In genomic region chr19:10905728-10906000, GRCm38 (mm10) we compare ENCODE assay signal across 9 mouse cellular contexts. TPM values are rescaled to one million over a fixed set of nuclear protein-coding genes. Genes with fewer than 3 reads are reported as not detected.
DNase-seq lines count a peak whose midpoint lies in the region; ATAC-seq lines count a peak whose summit lies in the region.
"Had no signal": no experiment of that assay in that cellular context is flagged by ENCODE, and none has a peak within 500 bp of the region (broad histone marks: within the 10 kb centered on the region; RNA-seq: fewer than 3 reads in every experiment).

No protein-coding gene starts in this region.

- peaks cover 75% of the 10 kb centered on the region for H3K36me3 ChIP-seq in hindbrain, embryonic 12.5 days
- peaks cover 73% of the 10 kb centered on the region for H3K36me3 ChIP-seq in hindbrain, embryonic 14.5 days (replicated peaks; ENCODE audit: control insufficient read depth, insufficient read depth)
- H3K36me3 ChIP-seq in neural tube, embryonic 13.5 days: peaks cover 79% of the 10 kb centered on the region
- peaks cover 73% of the 10 kb centered on the region for H3K36me3 ChIP-seq in neural tube, embryonic 15.5 days
- peaks cover 76% of the 10 kb centered on the region for H3K36me3 ChIP-seq in limb, embryonic 13.5 days
- H3K36me3 ChIP-seq in stomach, embryonic 15.5 days: peaks cover 32% of the 10 kb centered on the region

- H3K27me3 ChIP-seq in hindbrain, embryonic 12.5 days: no peaks in the 10 kb centered on the region
- H3K27me3 ChIP-seq in hindbrain, embryonic 14.5 days (ENCODE audit: control insufficient read depth, insufficient read depth, low read length): no peaks in the 10 kb centered on the region
- H3K27me3 ChIP-seq in neural tube, embryonic 13.5 days: no peaks in the 10 kb centered on the region
- no peaks in the 10 kb centered on the region for H3K27me3 ChIP-seq in neural tube, embryonic 15.5 days (replicated peaks)
- H3K27me3 ChIP-seq in limb, embryonic 13.5 days: no peaks in the 10 kb centered on the region
- no peaks in the 10 kb centered on the region for H3K27me3 ChIP-seq in stomach, embryonic 15.5 days (replicated peaks)

- H3K4me3 ChIP-seq in hindbrain, embryonic 12.5 days: no peak overlapping the region
- no peak overlapping the region for H3K4me3 ChIP-seq in hindbrain, embryonic 14.5 days (replicated peaks; ENCODE audit: low read length)
- no peak overlapping the region for H3K4me3 ChIP-seq in neural tube, embryonic 13.5 days
- H3K4me3 ChIP-seq in neural tube, embryonic 15.5 days (replicated peaks): no peak overlapping the region
- no peak overlapping the region for H3K4me3 ChIP-seq in limb, embryonic 13.5 days
- H3K4me3 ChIP-seq in stomach, embryonic 15.5 days (replicated peaks): no peak overlapping the region

- no peak for DNase-seq in hindbrain, embryonic 14.5 days (ENCODE audit: low spot score)
- no peak for DNase-seq in gastrocnemius, postnatal 36 days
- DNase-seq in ovary, postnatal 10 days (ENCODE audit: low spot score): no peak

- H3K4me2 ChIP-seq in hindbrain, embryonic 12.5 days (replicated peaks): no peak overlapping the region
- H3K4me2 ChIP-seq in hindbrain, embryonic 14.5 days (replicated peaks): no peak overlapping the region
- H3K4me2 ChIP-seq in neural tube, embryonic 13.5 days: no peak overlapping the region
- no peak overlapping the region for H3K4me2 ChIP-seq in neural tube, embryonic 15.5 days
- H3K4me2 ChIP-seq in limb, embryonic 13.5 days (replicated peaks): 0 out of 2 replicates have a peak overlapping the region, but pooled peaks have one; percentile 1
- H3K4me2 ChIP-seq in stomach, embryonic 15.5 days: peak overlapping the region; percentile 32; the same call in 1 of the 2 replicates

- no peak for ATAC-seq in hindbrain, embryonic 12.5 days (ENCODE audit: low FRiP score)
- ATAC-seq in hindbrain, embryonic 14.5 days (ENCODE audit: low FRiP score): no peak
- ATAC-seq in neural tube, embryonic 13.5 days (ENCODE audit: low read depth): no peak
- no peak for ATAC-seq in neural tube, embryonic 15.5 days (ENCODE audit: low FRiP score)
- no peak for ATAC-seq in limb, embryonic 13.5 days (ENCODE audit: low FRiP score, low read depth)
- ATAC-seq in stomach, embryonic 15.5 days (ENCODE audit: insufficient read depth, low FRiP score, low read depth): no peak

- H3K9me3 ChIP-seq in hindbrain, embryonic 12.5 days (replicated peaks): no peaks in the 10 kb centered on the region
- no peaks in the 10 kb centered on the region for H3K9me3 ChIP-seq in hindbrain, embryonic 14.5 days (ENCODE audit: control insufficient read depth, low read length)
- no peaks in the 10 kb centered on the region for H3K9me3 ChIP-seq in neural tube, embryonic 13.5 days
- no peaks in the 10 kb centered on the region for H3K9me3 ChIP-seq in neural tube, embryonic 15.5 days (replicated peaks)
- H3K9me3 ChIP-seq in limb, embryonic 13.5 days: no peaks in the 10 kb centered on the region
- H3K9me3 ChIP-seq in stomach, embryonic 15.5 days: no peaks in the 10 kb centered on the region

- 0 out of 2 replicates have a peak overlapping the region, but pooled peaks have one; percentile 2 for H3K27ac ChIP-seq in hindbrain, embryonic 12.5 days
- H3K27ac ChIP-seq in hindbrain, embryonic 14.5 days: no peak overlapping the region
- H3K27ac ChIP-seq in neural tube, embryonic 13.5 days (replicated peaks): peak overlapping the region; percentile 52
- no peak overlapping the region; the same call in 1 of the 2 replicates for H3K27ac ChIP-seq in neural tube, embryonic 15.5 days (replicated peaks)
- peak overlapping the region; percentile 70; the same call in 1 of the 2 replicates for H3K27ac ChIP-seq in limb, embryonic 13.5 days
- H3K27ac ChIP-seq in stomach, embryonic 15.5 days: peak overlapping the region; percentile 91

- H3K4me1 ChIP-seq in hindbrain, embryonic 12.5 days: no peaks in the 10 kb centered on the region
- no peaks in the 10 kb centered on the region for H3K4me1 ChIP-seq in hindbrain, embryonic 14.5 days (replicated peaks; ENCODE audit: control insufficient read depth, insufficient read depth, low read length)
- H3K4me1 ChIP-seq in neural tube, embryonic 13.5 days (replicated peaks): no peaks in the 10 kb centered on the region
- H3K4me1 ChIP-seq in neural tube, embryonic 15.5 days: no peaks in the 10 kb centered on the region
- peaks cover 26% of the 10 kb centered on the region for H3K4me1 ChIP-seq in limb, embryonic 13.5 days
- H3K4me1 ChIP-seq in stomach, embryonic 15.5 days: peaks cover 19% of the 10 kb centered on the region; the same call in 1 of the 2 replicates

- no peak overlapping the region for H3K9ac ChIP-seq in hindbrain, embryonic 12.5 days
- H3K9ac ChIP-seq in hindbrain, embryonic 14.5 days: no peak overlapping the region
- 0 out of 2 replicates have a peak overlapping the region, but pooled peaks have one; percentile 17 for H3K9ac ChIP-seq in neural tube, embryonic 13.5 days
- H3K9ac ChIP-seq in neural tube, embryonic 15.5 days (replicated peaks): no peak overlapping the region
- no peak overlapping the region for H3K9ac ChIP-seq in limb, embryonic 13.5 days
- H3K9ac ChIP-seq in stomach, embryonic 15.5 days: no peak overlapping the region

- intact Hi-C loops in gastrocnemius, postnatal 36 days (cut with DNase I): no loop called here

- WGBS in hindbrain, embryonic 12.5 days: 90% methylated on average over 5 of the region's 5 CpGs
- 89% methylated on average over 5 of the region's 5 CpGs for WGBS in hindbrain, embryonic 14.5 days
- WGBS in neural tube, embryonic 13.5 days: 88% methylated on average over 5 of the region's 5 CpGs
- 82% methylated on average over 5 of the region's 5 CpGs for WGBS in neural tube, embryonic 15.5 days
- 72% methylated on average over 5 of the region's 5 CpGs for WGBS in limb, embryonic 13.5 days
- 48% methylated on average over 5 of the region's 5 CpGs for WGBS in stomach, embryonic 15.5 days

RNA-seq across cellular contexts. Expression of gene Prpf19, which starts 10.6 kb away (rescaled TPM):
- polyA plus RNA-seq in hindbrain, embryonic 12.5 days (2016; fragmentation: Nextera tagmentation; extraction: Ambion mirVana): 37.3 and 37.7 TPM in 2 replicates
- polyA plus RNA-seq in hindbrain, embryonic 14.5 days (2014; fragmentation: Nextera tagmentation; extraction: Ambion mirVana): 33.4 and 41.5 TPM in 2 replicates
- 37.3 and 41.7 TPM in 2 replicates for polyA plus RNA-seq in neural tube, embryonic 13.5 days (2015; fragmentation: Nextera tagmentation; extraction: Ambion mirVana)
- 41.6 and 42.7 TPM in 2 replicates for polyA plus RNA-seq in neural tube, embryonic 15.5 days (2015; fragmentation: Nextera tagmentation; extraction: Ambion mirVana)
- polyA plus RNA-seq in limb, embryonic 13.5 days (2015; fragmentation: Nextera tagmentation; extraction: Ambion mirVana): 49.9 and 50.9 TPM in 2 replicates
- 37.9 and 42.6 TPM in 2 replicates for polyA plus RNA-seq in stomach, embryonic 15.5 days (2015; fragmentation: Nextera tagmentation; extraction: Ambion mirVana)
- total RNA-seq in gastrocnemius, postnatal 36 days (2021): 100 to 1,000 TPM; 140 to 166 TPM

RNA-seq across cellular contexts. Expression of gene Zp1, which starts 14.8 kb away (rescaled TPM):
- polyA plus RNA-seq in hindbrain, embryonic 12.5 days (2016; fragmentation: Nextera tagmentation; extraction: Ambion mirVana): not detected in 2 replicates
- polyA plus RNA-seq in hindbrain, embryonic 14.5 days (2014; fragmentation: Nextera tagmentation; extraction: Ambion mirVana): 0.30 and 0.47 TPM in 2 replicates
- polyA plus RNA-seq in neural tube, embryonic 13.5 days (2015; fragmentation: Nextera tagmentation; extraction: Ambion mirVana): not detected in 2 replicates
- polyA plus RNA-seq in neural tube, embryonic 15.5 days (2015; fragmentation: Nextera tagmentation; extraction: Ambion mirVana): 0.18 and 0.44 TPM in 2 replicates
- not detected in 2 replicates for polyA plus RNA-seq in limb, embryonic 13.5 days (2015; fragmentation: Nextera tagmentation; extraction: Ambion mirVana)
- polyA plus RNA-seq in stomach, embryonic 15.5 days (2015; fragmentation: Nextera tagmentation; extraction: Ambion mirVana): not detected in 2 replicates
- not detected for total RNA-seq in gastrocnemius, postnatal 36 days (2021)
- total RNA-seq: adrenal gland, adult 18-20 months had no signal

RNA-seq across cellular contexts. Expression of gene Tmem109, which starts 23.9 kb away (rescaled TPM):
- 46.0 and 46.2 TPM in 2 replicates for polyA plus RNA-seq in hindbrain, embryonic 12.5 days (2016; fragmentation: Nextera tagmentation; extraction: Ambion mirVana)
- 37.0 and 44.8 TPM in 2 replicates for polyA plus RNA-seq in hindbrain, embryonic 14.5 days (2014; fragmentation: Nextera tagmentation; extraction: Ambion mirVana)
- polyA plus RNA-seq in neural tube, embryonic 13.5 days (2015; fragmentation: Nextera tagmentation; extraction: Ambion mirVana): 39.5 and 41.9 TPM in 2 replicates
- 44.5 and 53.6 TPM in 2 replicates for polyA plus RNA-seq in neural tube, embryonic 15.5 days (2015; fragmentation: Nextera tagmentation; extraction: Ambion mirVana)
- 92.0 and 100 TPM in 2 replicates for polyA plus RNA-seq in limb, embryonic 13.5 days (2015; fragmentation: Nextera tagmentation; extraction: Ambion mirVana)
- 112 and 118 TPM in 2 replicates for polyA plus RNA-seq in stomach, embryonic 15.5 days (2015; fragmentation: Nextera tagmentation; extraction: Ambion mirVana)
- 100 to 1,000 TPM; 218 to 234 TPM for total RNA-seq in gastrocnemius, postnatal 36 days (2021)

RNA-seq across cellular contexts. Expression of gene Ptgdr2, which starts 31.3 kb away (rescaled TPM):
- polyA plus RNA-seq in hindbrain, embryonic 12.5 days (2016; fragmentation: Nextera tagmentation; extraction: Ambion mirVana): 0.09 and 0.10 TPM in 2 replicates
- 0.23 and 0.24 TPM in 2 replicates for polyA plus RNA-seq in hindbrain, embryonic 14.5 days (2014; fragmentation: Nextera tagmentation; extraction: Ambion mirVana)
- polyA plus RNA-seq in neural tube, embryonic 13.5 days (2015; fragmentation: Nextera tagmentation; extraction: Ambion mirVana): not detected in 2 replicates
- 0.19 TPM in 1 of 2 replicates, not detected in the other for polyA plus RNA-seq in neural tube, embryonic 15.5 days (2015; fragmentation: Nextera tagmentation; extraction: Ambion mirVana)
- 0.10 TPM in 1 of 2 replicates, not detected in the other for polyA plus RNA-seq in limb, embryonic 13.5 days (2015; fragmentation: Nextera tagmentation; extraction: Ambion mirVana)
- polyA plus RNA-seq in stomach, embryonic 15.5 days (2015; fragmentation: Nextera tagmentation; extraction: Ambion mirVana): 0.08 TPM in 1 of 2 replicates, not detected in the other
- not detected for total RNA-seq in gastrocnemius, postnatal 36 days (2021)
- total RNA-seq: adrenal gland, adult 18-20 months had no signal

RNA-seq across cellular contexts. Expression of gene Tmem132a, which starts 35.9 kb away (rescaled TPM):
- 147 and 151 TPM in 2 replicates for polyA plus RNA-seq in hindbrain, embryonic 12.5 days (2016; fragmentation: Nextera tagmentation; extraction: Ambion mirVana)
- polyA plus RNA-seq in hindbrain, embryonic 14.5 days (2014; fragmentation: Nextera tagmentation; extraction: Ambion mirVana): 154 and 160 TPM in 2 replicates
- polyA plus RNA-seq in neural tube, embryonic 13.5 days (2015; fragmentation: Nextera tagmentation; extraction: Ambion mirVana): 154 and 169 TPM in 2 replicates
- polyA plus RNA-seq in neural tube, embryonic 15.5 days (2015; fragmentation: Nextera tagmentation; extraction: Ambion mirVana): 141 and 167 TPM in 2 replicates
- polyA plus RNA-seq in limb, embryonic 13.5 days (2015; fragmentation: Nextera tagmentation; extraction: Ambion mirVana): 106 and 111 TPM in 2 replicates
- polyA plus RNA-seq in stomach, embryonic 15.5 days (2015; fragmentation: Nextera tagmentation; extraction: Ambion mirVana): 59.9 and 65.6 TPM in 2 replicates
- 1 to 10 TPM; 5.3 to 6.0 TPM for total RNA-seq in gastrocnemius, postnatal 36 days (2021)

Comparison
In these comparisons a context has a peak if more than half of its experiments do, and no peak if none do; other contexts are left out.
1. H3K27ac ChIP-seq: peak in hindbrain, embryonic 12.5 days (single experiment), neural tube, embryonic 13.5 days (single experiment), limb, embryonic 13.5 days (single experiment) and stomach, embryonic 15.5 days (single experiment); none in hindbrain, embryonic 14.5 days (single experiment) and neural tube, embryonic 15.5 days (single experiment).
2. H3K4me2 ChIP-seq: peak in limb, embryonic 13.5 days (single experiment) and stomach, embryonic 15.5 days (single experiment); none in hindbrain, embryonic 12.5 days (single experiment), hindbrain, embryonic 14.5 days (single experiment), neural tube, embryonic 13.5 days (single experiment) and neural tube, embryonic 15.5 days (single experiment).